Mouse (Mus musculus) olfactory bulb, adult 2 months (tissue): ENCODE data around the gene Pigo.

ENCODE experiments used
- CTCF ChIP-seq: fragments of 200-500 bp; IDR thresholded peaks from 2 replicates; pipeline ENCODE4 v1.5.1; 2012; ENCODE audit warnings: low read depth, mild to moderate bottlenecking, low read length, moderate library complexity; ENCODE audit not compliant: insufficient read depth
- POLR2A ChIP-seq: fragments of 200-500 bp; IDR thresholded peaks from 2 replicates; pipeline ENCODE4 v1.6.1; 2012; ENCODE audit warnings: mild to moderate bottlenecking, low read depth, low read length, moderate library complexity; ENCODE audit not compliant: insufficient read depth

- TF ChIP-seq CTCF (no peak), POLR2A (no peak)
Observed at GRCm38 (mm10) chr4:43059697-43060096, 34.1 kb upstream of the Pigo start.
